Comparison of ENCODE assay signal across 12 mouse cellular contexts in genomic region chr10:123520613-123521012, GRCm38 (mm10).
"Had no signal": no experiment of that assay in that cellular context is flagged by ENCODE, and none has a peak within 500 bp of the region (broad histone marks: within the 10 kb centered on the region; RNA-seq: fewer than 3 reads in every experiment).

No protein-coding gene starts in this region.

- H3K9me3 ChIP-seq: limb, embryonic 15.5 days; liver, embryonic 13.5 days; lung, embryonic 15.5 days; stomach, embryonic 15.5 days had no signal

- H3K4me1 ChIP-seq: limb, embryonic 15.5 days; liver, embryonic 13.5 days; lung, embryonic 15.5 days; midbrain, embryonic 13.5 days; stomach, embryonic 15.5 days had no signal

- ATAC-seq: liver, postnatal 0 days; midbrain, embryonic 13.5 days had no signal

- H3K27ac ChIP-seq: limb, embryonic 15.5 days; liver, embryonic 13.5 days; midbrain, embryonic 13.5 days; stomach, embryonic 15.5 days had no signal

- H3K36me3 ChIP-seq: limb, embryonic 15.5 days; liver, embryonic 13.5 days; lung, embryonic 15.5 days; midbrain, embryonic 13.5 days; stomach, embryonic 15.5 days had no signal

- DNase-seq: kidney, postnatal 10 days; kidney, postnatal 4 days; liver, embryonic 13.5 days; liver, postnatal 0 days; lung, postnatal 36 days; right cerebral cortex, postnatal 14 days; thymus, postnatal 36 days had no signal

- H3K4me3 ChIP-seq: left cerebral cortex, adult 2 months; limb, embryonic 15.5 days; liver, embryonic 13.5 days; lung, embryonic 15.5 days; midbrain, embryonic 13.5 days; stomach, embryonic 15.5 days had no signal

- H3K9ac ChIP-seq: limb, embryonic 15.5 days; liver, embryonic 13.5 days; liver, postnatal 0 days; lung, embryonic 15.5 days; midbrain, embryonic 13.5 days; stomach, embryonic 15.5 days had no signal

- H3K4me2 ChIP-seq: limb, embryonic 15.5 days; liver, embryonic 13.5 days; lung, embryonic 15.5 days; midbrain, embryonic 13.5 days; stomach, embryonic 15.5 days had no signal

- H3K27me3 ChIP-seq: limb, embryonic 15.5 days; liver, embryonic 13.5 days; lung, embryonic 15.5 days; midbrain, embryonic 13.5 days; stomach, embryonic 15.5 days had no signal
